Mouse (Mus musculus) kidney, postnatal 10 days (tissue): ENCODE data around the gene Ctu2.

Source experiments
- DNase-seq: peaks from one replicate; pipeline ENCODE4 v3.0.0; 2021; ENCODE audit warnings: mixed read lengths

The Ctu2 gene

DNA sequence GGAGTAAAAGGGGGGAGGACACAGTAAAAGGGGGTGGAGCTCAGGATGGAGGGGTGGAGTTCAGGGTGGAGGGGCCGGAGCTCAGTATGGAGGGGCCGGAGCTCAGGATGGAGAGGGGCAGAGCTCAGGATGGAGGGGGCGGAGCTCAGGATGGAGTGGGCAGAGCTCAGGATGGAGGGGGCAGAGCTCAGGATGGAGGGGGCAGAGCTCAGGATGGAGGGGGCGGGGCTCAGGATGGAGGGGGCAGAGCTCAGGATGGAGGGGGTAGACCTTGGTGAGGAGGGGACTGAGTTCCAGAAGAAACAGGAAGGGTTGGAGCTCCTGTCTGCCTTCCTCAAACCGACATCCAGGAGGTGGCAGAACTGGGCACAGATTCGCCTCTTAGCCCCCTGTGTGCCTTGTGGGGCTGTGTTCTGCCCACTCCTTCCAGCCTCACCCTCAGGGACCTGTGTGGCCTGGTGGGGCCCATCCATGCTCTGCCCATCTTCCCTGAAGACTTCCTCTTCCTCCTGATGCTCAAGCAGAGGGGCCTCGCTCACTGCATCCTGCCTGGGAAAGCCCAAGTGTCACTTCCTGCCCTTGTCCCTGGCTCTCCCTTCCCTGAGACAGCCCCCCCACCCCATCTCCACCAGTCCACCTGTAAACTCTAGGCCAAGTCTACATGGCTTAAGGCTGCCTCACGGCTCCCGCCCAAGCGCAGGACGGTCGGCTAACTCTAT is 21.2 kb downstream of the Ctu2 start:
- DNase-seq, result peak; percentile 73

DNA sequence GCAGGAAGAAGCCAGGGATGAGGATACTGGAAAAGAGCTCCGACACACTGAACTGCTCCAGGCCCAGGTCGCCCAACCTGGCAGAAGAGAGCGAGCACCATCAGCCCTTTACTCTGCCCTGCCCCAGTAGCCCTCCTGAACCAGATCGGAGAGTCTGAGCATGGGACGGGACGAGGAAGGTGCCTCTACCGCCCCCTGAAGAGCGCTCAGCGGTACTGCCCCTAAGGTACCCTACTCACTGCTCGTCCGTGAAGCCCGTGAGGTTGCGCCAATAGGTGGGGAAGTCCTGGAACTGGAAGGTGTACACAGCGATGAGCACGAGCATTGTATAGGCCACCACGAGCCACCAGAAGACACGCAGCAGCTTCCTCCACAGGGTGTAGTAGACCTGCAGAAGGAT is 22.0 kb downstream of the Ctu2 start:
- DNase-seq, result no peak

DNA sequence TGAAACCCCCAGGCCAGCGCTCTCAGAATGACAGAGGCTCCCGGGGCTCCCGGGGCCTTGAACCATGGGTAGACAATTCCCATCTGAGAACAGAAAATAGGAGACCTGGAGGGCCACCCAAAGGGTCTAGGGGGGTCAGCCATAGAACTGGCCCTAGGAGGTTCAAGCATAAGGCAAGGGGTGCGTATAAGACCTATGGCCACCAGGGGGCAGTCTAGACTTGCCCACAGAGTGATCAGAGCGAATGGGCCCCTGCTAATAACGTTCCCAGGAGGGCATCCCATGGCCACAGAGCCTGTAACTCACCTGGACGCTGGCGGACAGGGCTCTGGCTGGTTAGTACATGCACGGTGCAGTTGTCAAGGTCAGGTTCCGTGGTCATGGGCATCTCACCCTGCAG is 24.9 kb downstream of the Ctu2 start:
- peak; percentile 91 for DNase-seq

DNA sequence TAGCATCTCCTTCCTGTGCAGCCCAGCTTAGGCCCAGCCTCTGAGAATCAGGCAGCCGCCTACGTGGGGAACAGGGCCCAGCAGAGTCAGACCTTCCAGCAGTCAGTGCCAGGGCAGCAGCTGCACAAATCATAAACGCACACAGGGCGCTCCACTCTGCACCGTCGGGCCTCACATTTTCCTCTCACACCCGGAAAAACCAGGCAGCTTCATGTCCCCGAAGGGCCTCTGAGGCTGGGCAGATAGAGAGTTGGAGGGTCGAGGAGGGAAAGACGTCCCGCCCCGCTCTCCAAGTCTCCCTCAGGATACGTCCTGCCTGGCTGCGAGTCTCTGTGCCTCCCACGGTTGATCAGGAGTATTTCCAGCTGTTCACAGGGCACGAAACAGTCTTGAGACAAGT is 35.6 kb downstream of the Ctu2 start:
- peak; percentile 49 for DNase-seq

DNA sequence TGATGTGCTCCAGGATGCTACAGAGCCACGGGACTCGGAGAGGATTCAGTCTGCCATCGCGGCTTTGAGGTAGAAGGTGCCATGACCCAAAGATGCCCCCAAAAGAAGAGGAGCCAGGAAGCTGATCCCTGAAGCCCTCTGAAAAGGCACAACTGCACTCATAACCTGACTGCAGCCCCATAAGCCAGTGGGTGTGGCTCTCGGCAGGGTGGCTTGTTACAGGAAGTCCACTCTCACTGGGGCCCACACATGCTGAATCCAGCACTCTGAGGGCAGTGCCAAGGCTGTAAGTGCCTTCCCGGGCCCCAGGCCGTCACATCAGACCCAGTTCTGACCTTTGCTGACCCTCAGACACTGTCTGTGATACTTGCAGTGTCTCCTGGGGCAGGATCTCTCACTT is 36.4 kb downstream of the Ctu2 start:
- DNase-seq, result peak; percentile 42

DNA sequence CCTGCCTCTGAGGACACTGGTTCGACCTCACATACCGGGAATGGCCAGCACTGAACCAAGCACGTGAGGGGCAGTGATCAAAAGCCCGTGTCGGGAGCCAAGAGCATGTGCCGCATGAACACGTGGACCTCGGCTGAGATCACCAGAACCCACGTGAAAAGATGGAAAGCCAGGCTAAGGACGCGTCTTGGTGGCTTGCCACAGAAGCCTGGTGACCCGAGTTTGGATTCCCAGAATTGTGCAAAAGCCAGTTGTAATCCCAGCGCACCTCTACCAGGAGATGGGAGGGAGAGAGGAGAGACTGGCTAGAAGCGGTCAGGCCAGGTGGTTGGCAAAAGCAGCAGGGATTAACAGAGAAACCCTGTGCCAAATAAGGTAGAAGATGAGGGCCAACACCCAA is 39.8 kb downstream of the Ctu2 start:
- DNase-seq, result no peak

DNA sequence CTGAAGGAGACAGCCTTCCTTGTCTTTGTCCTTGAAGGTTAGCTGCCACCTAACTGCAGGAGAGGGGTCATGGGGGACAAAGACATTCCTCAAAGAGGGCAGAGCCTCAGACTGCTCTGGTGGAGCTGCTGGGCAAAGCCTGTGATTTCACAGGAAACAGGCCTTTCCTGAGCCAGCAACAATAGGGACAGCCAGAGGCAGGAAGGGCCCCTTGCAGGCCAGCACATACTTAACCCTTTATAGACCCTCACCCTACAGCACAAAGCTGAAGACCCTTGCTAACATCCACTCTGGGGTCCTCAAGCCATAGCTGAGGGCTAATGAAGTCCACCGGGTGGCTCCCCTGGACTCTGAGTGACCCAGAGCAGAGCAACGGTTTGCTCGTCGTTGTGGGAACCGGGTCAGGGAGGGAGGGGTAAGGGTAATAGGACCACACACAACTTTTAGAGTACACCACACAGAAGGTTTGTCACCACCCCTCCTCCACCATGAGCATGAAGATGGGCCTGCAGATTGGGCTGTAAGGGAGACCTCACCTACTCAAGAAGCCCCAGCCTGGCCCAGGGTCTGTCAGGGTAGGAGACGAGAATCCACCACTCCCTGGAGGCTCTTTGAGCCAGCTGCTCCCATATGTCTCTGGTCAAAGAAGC is 41.7 kb downstream of the Ctu2 start:
- peak; percentile 72 for DNase-seq

DNA sequence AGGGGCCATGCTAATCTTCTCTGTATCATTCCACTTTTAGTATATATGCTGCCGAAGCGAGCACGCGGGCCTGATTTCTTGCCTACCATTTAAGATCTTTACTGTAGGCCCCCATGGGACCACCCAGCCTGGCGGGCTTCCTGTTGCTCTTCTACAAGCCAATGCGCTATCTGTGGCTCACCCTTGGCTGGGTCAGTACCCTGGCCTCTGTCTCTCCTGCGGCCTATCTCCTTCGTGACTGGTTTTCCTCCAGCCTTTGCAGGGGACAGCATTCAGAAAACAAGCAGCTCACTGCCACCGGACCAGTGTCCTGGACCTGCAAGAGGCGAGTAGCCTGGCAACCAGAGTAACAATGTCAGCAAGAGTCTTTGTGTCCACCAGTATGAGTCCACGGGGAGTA is 44.7 kb downstream of the Ctu2 start:
- no peak for DNase-seq

DNA sequence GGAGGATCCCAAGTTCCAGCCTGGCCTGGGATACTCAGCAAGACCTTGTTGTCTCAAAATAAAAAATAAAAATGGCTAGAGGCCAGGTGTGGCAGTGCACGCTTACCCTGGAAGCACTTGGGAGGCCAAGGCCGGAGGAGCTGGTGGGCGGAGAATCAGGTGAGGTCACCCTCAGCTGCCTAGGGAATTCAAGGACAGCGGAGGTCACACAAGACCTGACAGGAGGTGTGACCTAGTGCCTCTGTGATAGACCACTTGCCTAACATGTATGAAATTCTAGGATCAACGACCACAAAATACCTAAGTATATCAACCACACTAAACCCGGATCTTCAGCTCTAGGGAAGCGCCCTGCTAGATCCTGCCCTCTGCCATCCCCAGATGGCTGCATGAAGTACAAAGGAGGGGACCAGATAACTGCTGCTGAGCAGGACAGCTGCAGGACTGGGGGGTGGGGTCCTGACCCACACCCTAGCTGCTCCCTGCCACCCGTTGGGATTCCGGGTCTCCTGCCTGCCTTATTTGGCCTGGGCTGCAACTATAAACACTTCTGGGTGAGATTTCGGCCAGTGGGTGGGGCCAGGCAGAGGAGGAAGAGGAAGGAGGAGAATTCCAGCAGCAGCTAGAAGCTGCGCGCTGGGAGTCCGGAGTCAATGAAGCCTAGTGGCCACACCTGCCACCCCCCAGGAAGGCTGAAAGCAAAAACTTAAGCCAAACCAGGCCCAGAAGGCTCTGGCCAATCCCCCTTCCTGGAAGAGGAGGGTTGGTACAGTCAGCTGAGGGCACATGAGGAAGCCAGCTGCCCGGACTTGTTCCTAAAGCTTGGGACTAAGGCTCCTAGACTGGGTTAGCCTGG is 47.1 kb downstream of the Ctu2 start:
- DNase-seq, result peak; percentile 85

DNA sequence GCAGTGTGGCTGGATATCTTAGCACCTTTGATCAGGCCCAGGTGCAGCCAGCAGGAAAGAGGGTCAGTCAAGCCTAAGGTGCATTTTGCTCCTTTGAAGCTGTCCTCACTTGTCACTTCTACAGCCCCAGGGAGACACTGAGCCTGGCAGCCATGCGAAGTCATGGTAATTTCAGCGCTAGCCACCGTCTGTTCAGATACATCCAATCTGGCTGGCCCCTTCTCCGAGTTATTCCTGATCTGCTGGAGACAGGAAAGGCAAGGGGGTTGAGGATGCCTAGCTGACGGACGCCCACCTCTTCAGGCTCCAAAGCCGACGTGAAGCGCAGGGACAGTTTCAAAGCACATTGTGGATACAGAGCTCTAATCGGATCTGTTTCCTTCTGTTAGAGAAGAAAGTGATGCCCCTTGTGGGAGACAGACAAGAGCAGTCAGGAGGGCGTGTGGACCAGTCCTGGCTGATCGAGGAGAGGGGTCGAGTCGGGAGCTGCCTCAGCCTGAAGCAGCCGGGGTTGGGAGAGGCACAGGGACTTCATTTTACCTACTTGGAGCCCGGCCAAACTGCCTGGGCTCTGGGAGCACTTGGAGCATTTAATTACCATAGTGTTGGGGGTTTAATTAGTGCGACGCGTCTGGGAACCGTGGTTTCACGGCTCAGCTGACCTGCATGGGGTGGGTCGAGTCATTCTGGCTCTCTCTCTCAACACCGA is 47.9 kb downstream of the Ctu2 start:
- DNase-seq, result peak; percentile 73

DNA sequence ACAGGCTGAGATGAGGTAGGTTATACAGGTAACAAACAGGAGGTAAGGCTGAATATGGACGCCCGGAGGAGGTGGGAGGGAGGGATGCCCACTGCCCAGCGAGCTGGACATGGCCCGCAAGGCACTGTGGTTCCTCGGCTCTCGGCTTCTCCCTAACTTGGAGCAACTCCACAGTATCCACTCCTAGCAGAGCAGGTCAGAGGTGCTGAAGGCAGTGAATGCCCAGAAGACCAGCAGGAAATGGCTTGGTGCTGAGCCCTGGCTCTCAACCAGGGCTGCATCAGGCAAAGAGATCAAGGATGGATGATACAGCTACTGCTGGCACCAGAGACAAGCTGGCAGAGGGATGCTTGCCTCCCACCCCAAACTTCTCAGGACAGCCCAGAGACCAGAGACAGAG is 48.6 kb downstream of the Ctu2 start:
- DNase-seq, result no peak

DNA sequence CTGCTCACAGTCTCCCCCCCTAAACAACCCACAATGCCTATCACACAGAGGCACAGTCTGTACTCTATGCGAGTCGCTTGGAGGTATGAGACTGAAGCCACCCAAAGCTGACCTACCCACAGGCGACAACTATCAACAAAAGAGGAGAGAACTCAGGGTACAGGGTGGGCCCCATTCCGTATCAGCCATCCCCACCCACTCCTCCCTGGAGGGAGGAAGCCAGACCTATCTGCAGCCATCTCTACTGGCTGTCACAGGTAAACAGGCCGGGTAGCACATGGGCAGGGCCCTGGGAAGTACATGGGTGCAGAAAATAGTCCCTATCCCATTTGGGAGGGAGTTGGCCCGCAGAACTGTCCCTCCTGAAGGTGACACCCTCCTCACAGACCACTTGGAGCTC is 49.1 kb downstream of the Ctu2 start:
- no peak for DNase-seq

DNA sequence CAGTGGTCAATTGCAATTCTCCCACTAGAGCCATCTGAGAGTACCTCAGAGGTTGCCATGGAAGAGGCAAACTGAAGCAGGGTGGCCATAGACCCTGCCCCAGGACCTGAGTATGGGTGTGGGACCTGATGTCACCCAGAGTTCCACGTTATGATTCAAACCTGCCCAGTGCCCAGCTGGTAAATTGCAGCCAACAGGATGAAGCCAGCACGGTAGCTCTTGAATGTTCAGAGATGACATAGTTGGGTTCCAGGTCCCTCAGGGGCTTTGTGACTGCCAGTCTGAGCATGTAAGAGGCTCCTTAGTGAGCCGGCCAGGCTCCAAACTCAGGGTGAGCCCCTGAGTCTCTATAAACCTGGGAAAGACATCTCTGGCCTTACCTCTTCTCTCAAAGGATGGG is 50.1 kb downstream of the Ctu2 start:
- no peak for DNase-seq

DNA sequence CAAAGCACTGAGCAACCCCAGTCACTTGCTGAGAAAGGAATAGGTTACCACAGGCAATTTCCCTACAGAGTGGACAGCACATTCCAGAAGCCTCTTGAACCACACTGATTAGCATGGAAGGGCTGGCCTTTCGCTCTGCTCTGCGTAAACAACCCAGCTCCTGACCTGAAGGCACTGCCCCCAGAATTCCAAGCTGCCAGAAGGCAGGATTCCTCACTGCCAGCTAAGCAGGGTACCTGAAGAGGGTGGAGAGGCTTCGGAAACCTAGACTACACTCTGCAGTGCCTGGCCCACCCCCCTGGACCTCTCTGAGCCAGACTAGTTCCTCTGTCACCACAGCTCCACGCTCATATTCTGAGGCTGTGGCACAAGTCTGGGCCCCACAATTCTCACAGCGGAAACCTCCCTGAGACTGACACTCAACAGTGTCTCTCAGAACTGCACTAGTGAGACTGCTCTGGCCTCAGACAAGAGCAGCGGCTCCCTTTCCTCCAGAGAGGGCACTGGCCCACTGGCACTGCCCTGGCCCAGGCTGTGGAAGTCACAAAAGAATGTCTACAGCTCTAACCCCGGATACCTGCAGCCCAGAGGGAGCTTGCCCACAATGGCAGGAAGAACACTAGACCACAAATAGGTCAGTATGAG is 50.7 kb downstream of the Ctu2 start:
- peak; percentile 75 for DNase-seq

DNA sequence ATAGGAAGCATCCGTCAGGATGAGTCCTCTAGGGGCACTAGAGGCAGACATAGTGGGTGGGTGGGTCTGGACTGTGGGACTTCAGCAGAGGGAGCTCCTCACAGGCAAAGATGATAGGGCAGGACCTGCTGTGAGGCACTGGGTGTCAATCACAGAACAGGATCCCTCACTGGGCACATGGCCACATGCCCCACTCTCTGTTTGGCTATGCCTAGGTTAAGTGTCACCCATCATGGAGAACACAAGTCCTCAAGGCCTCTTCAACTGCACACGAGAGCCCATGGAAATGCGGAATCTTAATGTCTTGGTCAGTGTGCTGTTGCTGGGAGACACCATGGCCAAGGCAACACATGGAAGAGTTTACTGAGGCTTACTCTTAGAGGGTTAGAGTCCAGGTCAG is 52.0 kb downstream of the Ctu2 start:
- DNase-seq, result no peak

DNA sequence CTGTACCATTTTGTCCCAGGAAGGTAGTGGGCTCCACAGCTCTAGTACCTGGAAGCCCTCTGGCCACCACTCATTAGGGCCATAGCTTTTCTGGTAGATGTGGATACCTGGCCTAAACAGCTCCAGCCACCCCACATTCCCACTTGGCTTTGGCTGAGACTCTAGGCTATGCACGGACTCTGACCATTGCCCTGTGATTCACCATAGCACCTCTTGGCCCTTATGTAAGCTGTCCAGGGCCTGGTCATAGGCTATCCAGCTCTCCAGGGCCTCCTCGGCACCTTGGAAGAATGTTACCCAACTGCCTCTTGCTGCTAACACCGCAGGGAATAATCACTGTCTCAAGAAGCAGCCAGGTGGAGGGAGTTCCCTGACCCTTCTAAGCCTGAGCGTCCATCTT is 53.2 kb downstream of the Ctu2 start:
- peak; percentile 61 for DNase-seq

DNA sequence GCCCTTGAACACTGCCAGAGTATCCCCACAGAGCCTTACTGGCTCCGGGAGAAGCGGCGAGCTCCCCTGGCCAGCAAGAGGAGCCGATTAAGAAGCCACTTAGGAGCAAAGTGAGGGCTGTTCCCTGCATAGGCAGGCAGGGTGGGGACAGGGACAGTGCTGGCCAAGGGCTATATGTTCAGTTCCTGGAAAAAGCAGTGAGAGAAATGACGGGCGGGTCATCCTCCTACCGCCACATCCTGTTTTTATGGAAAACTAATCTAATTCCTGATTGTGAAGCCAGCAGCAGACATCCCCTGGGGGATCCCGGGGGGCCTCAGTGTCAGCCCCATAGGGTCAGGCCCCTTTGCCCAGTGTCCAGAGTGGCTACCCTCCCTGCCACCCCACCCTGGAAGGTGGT is 55.4 kb downstream of the Ctu2 start:
- DNase-seq, result no peak
